Mouse (Mus musculus): ENCODE measurements around the gene 4930535I16Rik.

Gene 4930535I16Rik

DNA sequence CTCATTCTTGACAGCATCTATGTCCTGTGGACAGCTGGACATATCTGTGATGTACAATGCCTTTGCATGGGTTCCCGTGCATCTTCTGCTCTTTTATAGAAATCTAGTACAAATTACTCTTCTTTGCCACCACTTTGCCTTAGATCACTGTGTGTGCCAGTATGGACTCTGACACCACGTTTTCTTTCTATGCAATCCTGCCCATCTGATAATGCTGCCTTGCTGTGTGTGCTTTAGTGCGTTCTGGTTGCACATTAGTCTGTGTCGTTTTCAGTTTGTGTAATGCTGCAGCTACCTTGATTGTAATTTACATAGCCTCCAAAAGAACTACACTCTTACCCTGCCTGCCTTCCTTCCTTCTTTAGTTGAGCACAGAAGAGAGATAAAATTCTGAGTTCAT, 6.3 kb downstream of the 4930535I16Rik start:
- intact Hi-C loops (cut with DNase I), result no loop called here

DNA sequence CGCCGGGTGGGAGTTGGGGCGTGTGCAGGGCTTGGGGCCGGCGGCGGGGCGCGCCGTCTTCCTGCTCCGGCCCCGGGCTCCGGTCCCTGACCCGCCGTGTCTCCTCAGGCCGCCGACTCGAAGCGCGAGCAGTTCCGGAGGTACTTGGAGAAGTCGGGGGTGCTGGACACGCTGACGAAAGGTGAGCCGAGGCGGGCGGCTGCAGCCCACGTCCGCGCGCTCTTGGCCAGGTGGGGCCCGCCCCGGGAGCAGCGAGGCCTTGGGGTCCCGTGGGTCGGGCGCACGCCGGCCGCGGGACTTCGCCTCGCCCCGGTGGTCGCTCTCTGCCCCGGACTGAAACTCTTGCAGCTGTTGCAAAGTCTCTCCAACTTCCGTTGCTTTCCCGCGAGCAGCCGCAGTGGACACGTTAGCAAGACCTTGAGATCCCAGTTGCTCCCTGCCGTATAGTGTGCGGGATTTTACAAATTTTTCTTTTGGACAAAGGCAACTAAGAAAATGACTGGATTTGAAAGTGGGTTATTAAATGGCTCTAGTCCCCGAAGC, 12.6 kb downstream of the 4930535I16Rik start:
- intact Hi-C loops (cut with DNase I), result no loop called here

DNA sequence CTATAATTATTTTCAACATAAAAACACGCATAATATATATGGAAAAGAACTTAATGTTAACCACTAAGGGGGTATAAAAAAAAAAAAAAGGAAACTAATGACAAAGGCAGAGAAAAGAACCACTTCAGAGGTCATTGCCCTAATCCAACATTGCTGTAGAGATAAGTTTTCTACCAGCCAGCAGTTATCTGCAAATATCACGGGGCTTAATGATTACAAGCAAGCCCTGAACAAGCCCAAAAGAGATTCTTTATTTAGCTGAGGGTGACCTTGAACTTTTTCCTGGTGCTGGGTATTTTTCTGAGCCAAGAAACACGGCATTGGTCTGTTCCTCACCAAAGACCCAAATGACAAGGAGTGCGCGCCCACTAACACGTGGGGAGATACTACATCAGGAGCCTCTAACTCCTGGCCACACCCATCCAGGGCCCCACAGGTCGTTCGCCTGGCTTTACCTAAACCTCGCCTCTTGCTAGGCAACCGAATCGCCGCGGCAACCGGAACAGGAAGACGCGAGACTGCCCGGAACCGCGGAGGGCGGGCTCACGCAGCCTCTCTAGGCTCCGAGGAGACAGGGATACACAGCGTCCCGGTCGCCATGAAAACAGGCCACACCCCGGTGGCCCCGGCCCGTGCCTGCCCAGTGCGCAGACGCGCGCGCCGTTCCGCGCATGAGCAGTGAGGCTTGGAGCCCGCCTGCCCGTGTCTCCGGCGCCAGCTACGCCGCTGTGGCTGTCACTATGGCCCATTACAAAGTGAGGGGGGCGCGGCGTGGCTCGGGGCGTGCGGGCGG, 13.3 kb downstream of the 4930535I16Rik start, which contains the start of gene Mycbp:
Gene Mycbp, plus strand, starts transcription at position 500 of the 793 bp plus-strand sequence.
- intact Hi-C loops (cut with DNase I), result no loop called here

DNA sequence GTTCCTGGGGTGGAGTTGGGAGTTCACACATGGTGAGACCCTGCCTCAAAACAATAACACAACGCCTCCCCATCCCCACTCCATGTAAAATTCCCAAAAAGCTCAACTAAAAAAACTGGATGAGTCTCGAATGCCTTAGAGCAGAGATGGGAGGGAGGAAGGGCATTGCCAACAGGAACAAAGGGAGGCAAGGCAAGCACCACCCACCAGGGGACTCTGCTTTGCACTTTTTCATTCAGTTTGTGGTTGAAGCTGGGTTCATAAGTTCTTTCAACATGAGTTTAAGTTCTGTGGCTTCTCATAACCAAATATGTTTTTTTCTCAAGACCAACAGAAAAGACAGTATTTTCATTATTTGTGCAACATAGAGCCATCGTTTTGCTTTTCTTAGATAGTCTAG, 14.4 kb downstream of the 4930535I16Rik start:
- intact Hi-C loops (cut with DNase I), result no loop called here

DNA sequence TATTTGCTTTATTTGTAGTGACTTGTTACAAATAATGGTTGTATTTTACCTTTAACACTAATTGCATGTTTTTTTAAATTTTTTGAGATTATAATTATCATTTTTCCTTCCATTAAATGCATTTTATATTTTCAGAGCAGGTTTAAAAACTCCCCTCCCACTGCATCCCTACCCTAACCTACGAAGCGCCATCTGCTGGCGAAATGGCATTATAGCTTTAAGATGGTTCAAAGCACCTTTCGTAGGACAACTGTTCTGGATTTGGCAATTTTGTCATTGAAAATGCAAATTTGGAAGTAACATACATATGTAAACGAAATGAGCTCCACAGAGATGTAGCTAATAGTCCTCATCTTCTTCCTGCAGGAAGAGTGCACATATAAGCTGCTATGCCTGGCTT, 19.1 kb downstream of the 4930535I16Rik start:
- intact Hi-C loops (cut with DNase I), result loop anchor here (5.0 kb wide), 2 partner anchors 81 to 141 kb away; no protein-coding TSS in a partner anchor

DNA sequence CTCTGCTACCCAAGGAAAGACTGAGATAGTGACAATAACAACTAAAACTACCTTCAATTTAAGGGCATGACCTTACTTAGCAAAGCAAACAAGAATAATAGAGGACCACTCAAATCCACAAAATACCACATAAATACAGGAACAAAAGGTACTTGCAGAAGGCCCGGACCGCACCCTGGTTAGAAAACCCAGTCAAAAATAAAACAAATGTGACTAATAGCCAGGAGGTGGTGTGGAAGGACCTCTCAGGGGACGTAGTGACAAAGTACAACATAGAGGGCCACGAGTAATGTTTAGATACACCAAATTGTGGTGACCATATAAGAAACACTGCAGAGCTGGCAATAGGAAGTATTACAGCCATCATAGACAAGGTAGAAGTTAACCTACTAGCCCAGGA, 23.5 kb downstream of the 4930535I16Rik start:
- intact Hi-C loops (cut with DNase I), result no loop called here

DNA sequence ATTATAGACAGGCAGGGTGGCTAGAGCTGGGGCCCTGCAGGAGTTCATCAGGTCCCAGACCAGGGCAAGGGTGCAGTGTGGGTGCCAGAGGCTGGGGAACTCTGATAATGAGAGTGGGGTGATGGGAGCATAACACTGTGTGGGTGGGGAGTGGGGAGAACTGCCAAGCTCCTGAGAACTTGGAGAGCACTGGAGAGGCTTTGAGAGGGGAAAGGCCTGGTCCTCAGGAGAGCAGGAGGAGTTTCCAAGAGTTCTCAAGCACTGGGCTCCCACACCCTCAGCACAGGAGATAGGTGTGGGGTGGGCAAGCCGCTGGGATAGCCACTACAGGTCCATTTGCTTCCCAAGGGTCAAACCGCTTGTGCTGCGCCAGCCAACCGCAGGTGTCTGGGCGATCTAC, 24.1 kb downstream of the 4930535I16Rik start:
- intact Hi-C loops (cut with DNase I), result no loop called here
